Mouse (Mus musculus) cerebellum, adult 11-12 months (tissue): ENCODE results near the gene Rapgef4.
A peak's percentile ranks its signal among the peaks of the same experiment; 100 is the strongest.
"Not testable (repeated sequence)": the region's sequence is repeated elsewhere in the genome, so short reads cannot be mapped to it uniquely, and the experiment has no call there.

ENCODE experiments used
- DNase-seq: peaks from one replicate; pipeline ENCODE4 v3.0.0; 2022

Gene Rapgef4

GRCm38 (mm10) chr2:72029586-72030144 lies 48.6 kb downstream of the Rapgef4 start:
- peak; percentile 68 for DNase-seq

- no peak for DNase-seq
Observed at GRCm38 (mm10) chr2:72031717-72032116, 50.7 kb downstream of the Rapgef4 start.

- DNase-seq: peak; percentile 88
Observed at GRCm38 (mm10) chr2:72035616-72036015, 54.6 kb downstream of the Rapgef4 start.

DNA sequence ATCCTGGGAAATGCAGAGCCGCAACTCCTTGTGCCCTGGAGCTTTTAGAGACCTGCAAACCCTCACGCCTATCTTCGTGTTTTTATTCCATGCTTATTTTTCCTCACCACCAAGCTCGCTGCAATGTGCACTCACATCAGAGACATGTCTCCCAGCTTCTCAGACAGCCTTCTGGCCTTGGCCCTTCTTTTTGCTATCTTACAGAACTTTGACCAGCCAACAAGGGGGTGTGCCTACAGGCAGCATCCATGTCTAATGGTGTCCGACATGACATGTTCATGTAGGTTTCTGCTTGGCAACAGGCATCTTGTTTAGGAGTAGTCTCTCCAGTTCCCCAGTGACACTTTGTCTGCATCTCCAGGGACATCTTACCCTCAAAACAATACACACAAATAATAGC lies 56.3 kb downstream of the Rapgef4 start:
- DNase-seq: no peak

DNA sequence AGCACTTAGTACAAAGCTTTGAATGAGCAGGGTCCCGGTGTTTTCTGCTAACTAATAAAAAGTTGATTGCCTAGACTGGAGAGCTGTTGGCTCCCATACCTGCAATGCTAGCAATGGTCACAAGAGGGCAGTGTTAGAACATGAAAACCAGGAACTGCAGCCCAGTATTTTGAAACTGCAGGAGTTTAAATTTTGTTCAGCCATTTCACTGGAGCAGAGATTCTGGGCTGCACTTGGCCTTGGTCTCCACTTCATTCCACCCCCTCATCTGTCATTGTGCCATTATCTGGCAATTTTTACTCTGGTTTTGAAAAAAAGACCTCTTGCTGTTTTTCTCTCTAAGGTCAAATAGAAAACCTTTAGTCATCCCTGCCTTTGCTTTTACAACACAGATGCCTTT lies 57.2 kb downstream of the Rapgef4 start:
- DNase-seq: peak; percentile 81

GRCm38 (mm10) chr2:72038651-72039251 lies 57.7 kb downstream of the Rapgef4 start:
- peak; percentile 81 for DNase-seq

DNA sequence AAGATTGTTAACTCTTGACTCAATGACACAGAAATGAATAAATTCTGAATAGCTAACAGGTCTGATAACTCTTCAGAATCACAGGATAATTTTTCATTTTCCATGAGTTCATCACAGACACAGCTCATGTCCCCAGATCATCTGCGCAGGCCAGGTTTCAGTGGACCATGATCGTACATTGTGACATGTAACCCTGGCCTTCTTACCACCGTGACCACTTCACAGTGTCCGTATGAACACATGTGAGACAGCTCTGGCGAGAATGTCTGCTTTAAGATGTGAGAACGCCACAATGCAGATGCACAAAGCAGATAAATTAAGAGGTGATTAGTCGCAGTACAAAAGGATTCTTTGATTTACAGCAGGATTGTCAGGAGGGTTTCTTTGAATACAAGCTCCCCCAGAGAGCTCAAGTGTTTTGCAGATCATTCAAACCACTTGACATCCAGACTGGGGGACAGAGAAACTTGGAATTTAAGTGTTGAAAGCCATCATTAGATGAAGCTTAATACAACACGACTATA lies 58.5 kb downstream of the Rapgef4 start:
- no peak for DNase-seq

DNA sequence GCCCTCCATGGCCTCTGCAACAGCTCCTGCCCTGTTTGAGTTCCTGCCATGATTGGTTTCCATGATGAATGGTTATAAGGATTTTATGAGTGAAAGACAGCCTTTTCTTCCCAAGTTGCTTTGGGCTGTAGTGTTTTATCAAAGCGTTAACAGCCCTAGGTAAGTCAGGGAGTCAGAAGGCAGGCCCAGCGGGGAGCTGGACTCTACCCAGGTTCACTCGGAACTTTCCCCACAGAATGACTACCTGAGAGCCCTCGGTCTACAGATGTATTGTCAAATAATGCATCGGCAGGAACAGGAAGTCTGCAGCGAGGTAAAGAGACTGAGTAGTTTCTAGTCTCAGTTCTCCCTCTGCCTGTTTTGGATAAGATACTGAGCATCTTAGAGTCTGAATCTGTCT lies 60.0 kb downstream of the Rapgef4 start:
- DNase-seq: no peak

- no peak for DNase-seq
Observed at GRCm38 (mm10) chr2:72042093-72042492, 61.1 kb downstream of the Rapgef4 start.

- DNase-seq: no peak
Observed at GRCm38 (mm10) chr2:72044191-72044590, 63.2 kb downstream of the Rapgef4 start.

- DNase-seq: no peak
Observed at GRCm38 (mm10) chr2:72045024-72045423, 64.0 kb downstream of the Rapgef4 start.

- DNase-seq: no peak
Observed at GRCm38 (mm10) chr2:72045659-72046058, 64.6 kb downstream of the Rapgef4 start.

DNA sequence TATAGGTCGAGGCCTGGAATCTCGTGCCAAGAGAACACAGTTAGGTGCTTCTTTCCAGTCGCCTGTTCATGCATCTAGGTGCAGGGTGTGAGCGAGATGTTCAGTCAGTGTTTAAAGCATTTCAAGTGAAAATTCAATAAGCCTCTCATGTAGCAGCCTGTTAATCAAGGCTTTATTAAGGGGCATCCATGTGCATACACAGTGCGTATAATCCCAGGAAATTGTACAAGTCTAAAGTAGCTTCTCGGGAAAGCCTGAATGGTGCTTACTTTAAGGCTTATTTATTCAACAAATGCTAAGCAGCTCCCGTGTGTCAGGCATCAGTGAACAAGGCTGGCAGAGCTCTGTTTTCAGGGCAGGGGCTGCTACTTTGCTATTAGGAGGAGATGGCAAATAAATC lies 69.4 kb downstream of the Rapgef4 start:
- no peak for DNase-seq

GRCm38 (mm10) chr2:72054280-72054679 lies 73.2 kb downstream of the Rapgef4 start:
- no peak for DNase-seq

DNA sequence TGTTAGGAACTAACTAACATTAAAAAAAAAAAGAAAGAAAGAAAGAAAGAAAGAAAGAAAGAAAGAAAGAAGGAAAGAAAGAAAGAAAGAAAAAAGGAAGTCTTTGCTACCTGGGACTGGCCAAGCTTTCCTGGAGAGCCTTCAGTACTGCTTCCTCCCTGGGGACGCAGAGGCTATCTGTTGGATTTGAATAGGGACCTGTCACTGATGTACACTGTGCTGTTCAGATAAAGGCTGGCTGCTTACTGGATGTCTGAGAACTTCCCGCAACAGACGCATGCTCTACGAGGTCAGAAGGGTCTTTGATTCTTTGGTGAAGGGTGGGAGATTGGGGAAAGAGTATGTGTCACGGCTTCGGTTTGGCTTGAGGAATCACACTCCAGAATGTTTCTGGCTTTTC lies 73.7 kb downstream of the Rapgef4 start:
- DNase-seq: no peak

- no peak for DNase-seq
Observed at GRCm38 (mm10) chr2:72055476-72055875, 74.4 kb downstream of the Rapgef4 start.

DNA sequence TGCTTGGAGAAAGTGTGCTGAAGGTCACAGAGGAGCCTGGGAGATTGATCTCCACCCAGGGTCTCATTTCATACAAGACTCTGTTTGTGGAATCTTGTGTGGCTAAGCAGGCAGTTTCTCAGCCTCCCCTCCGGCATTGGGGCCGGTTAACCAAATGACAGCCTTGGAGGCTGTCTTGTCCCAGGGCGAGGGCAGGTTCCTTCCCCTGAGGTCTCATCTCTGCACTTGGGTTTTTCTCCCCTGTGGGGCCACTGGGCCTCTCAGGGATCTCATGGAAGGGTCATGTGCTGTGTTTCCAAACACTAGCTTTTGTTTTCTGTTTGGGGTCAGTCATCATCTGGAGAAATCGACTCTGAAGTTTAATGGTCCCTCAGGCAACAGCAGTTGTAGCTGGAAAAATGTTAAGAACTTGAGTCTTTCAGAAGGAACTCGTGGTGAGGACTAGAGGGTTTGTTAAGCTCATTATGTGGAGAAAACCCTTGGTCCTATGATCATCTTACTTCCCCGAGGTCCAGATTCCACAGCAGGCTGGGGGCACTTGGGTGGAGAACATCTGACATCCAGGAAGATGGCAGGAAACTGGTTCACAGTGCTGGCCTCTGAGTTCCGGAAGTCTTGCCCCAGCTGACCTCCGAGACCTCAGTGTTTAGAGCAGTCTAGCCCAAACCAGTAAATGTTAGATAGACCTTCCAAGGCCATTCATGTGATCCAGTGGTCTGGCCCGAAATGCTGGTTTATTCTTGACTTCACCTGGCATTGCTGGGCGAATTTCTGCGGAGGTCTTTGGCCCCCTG lies 75.2 kb downstream of the Rapgef4 start:
- DNase-seq: no peak

- no peak for DNase-seq
Observed at GRCm38 (mm10) chr2:72062931-72063330, 81.9 kb downstream of the Rapgef4 start.

GRCm38 (mm10) chr2:72068505-72068904 lies 87.5 kb downstream of the Rapgef4 start:
- DNase-seq: no peak

GRCm38 (mm10) chr2:72070086-72070485 lies 89.0 kb downstream of the Rapgef4 start:
- no peak for DNase-seq

DNA sequence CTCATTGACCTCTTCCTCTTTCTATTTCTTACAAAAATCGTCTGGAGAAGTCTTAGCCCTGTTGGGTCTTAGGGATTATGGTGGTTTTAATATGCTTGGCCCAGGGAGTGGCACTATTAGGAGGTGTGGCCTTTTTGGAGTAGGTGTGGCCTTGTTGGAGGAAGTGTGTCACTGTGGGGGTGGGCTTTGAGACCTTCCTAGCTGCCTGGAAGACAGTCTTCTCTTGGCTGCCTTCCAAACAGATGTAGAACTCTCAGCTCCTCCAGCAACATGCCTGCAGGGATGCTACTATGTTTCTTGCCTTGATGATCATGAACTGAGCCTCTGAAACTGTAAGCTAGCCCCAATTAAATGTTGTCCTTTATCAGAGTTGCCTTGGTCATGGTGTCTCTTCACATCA lies 92.1 kb downstream of the Rapgef4 start:
- DNase-seq: not testable (repeated sequence)

DNA sequence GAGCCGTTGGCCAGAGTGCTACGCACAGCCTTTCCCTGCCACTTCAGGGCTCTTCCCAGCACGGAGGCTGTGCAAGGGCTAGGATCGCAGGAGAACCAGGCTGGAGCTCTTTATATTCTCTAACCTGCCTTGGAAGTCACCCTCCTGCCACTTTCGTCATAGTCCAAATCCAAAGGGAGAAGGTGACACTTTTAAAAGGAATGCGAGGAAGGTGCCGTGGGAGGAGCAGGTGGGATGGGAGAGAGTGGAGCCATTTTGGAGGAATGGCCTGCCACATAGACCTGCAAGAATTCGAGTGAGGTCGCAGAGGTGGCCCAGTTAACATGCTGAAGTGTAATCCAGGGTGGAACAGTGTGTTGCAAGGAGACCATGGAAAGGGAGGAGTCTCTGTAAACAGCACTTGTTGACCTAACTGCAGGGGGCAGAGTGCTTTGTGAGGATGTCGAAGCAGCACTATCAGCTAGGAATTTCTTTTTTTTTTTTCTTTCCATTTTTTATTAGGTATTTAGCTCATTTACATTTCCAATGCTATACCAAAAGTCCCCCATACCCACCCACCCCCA lies 94.0 kb downstream of the Rapgef4 start:
- DNase-seq: no peak

DNA sequence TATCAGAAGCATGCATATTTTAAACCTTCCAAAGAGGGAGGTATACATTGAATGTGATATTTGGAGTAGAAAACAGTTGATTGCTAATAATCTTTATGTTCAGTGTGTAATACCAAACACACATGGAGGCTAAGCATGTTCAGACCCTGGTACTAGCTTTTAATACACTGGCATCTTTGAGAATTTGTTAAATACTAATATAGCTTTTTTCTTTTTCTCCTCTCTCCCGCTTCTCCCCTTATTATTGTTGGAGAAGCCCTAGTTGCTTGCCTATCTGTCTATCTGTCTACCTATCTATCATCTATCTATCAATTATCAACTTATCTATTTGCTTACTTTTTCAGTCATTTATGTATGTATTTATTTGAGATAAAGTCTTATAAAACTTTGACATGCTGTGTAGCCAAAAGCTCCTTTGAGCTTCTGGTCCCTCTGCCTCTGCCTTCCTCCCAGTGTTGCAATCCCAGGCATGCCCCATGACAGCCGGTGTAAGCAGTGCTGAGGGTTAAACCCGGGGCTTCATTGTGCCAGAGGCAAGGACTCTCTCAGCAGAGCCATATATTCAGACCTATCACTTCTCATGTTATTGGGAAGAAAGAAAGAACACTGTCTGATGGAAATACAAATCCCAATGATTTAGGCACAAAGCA lies 96.6 kb downstream of the Rapgef4 start:
- DNase-seq: no peak
